Comparison of ENCODE assay signal across 20 mouse cellular contexts in the genomic region with DNA sequence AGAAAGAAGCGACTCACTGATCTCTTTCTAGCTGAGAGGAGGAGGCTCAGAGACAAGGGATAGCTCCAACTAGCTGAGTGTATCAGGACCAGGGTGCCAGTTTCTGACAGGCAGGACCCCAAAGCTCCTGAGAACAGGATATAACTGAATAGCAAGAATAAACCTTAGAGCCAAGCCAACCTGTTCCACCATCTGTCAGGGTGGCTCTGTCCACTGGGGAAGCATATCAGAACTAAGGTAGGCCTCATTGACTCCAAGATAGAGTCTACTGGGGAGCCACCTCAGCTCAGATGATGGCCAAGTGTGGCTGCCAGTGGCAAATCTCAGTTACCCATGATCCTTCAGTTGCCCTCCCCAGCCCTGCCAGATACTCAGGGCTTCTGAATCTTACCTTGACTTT. TPM values are rescaled to one million over a fixed set of nuclear protein-coding genes. Genes with fewer than 3 reads are reported as not detected.
"Had no signal": no experiment of that assay in that cellular context is flagged by ENCODE, and none has a peak within 500 bp of the region (broad histone marks: within the 10 kb centered on the region; RNA-seq: fewer than 3 reads in every experiment).

No protein-coding gene starts in this region.

- H3K4me3 ChIP-seq: limb, embryonic 12.5 days; limb, embryonic 15.5 days; midbrain, embryonic 12.5 days; midbrain, embryonic 15.5 days; myocyte; neural tube, embryonic 13.5 days; stomach, embryonic 15.5 days had no signal

- H3K27ac ChIP-seq: kidney, postnatal 0 days; limb, embryonic 12.5 days; limb, embryonic 15.5 days; liver, embryonic 14.5 days; macrophage; midbrain, embryonic 12.5 days; midbrain, embryonic 15.5 days; neural tube, embryonic 13.5 days; stomach, embryonic 15.5 days had no signal

- DNase-seq: kidney, postnatal 25 days; left cerebral cortex, postnatal 4 days; liver, postnatal 0 days; lung, embryonic 14.5 days; retina, postnatal 1 day; right cerebral cortex, postnatal 25 days; spleen, adult 18-20 months; thymus, postnatal 25 days had no signal

- H3K27me3 ChIP-seq: limb, embryonic 12.5 days; limb, embryonic 15.5 days; midbrain, embryonic 12.5 days; midbrain, embryonic 15.5 days; neural tube, embryonic 13.5 days; stomach, embryonic 15.5 days had no signal

- H3K36me3 ChIP-seq: limb, embryonic 12.5 days; limb, embryonic 15.5 days; midbrain, embryonic 12.5 days; midbrain, embryonic 15.5 days; neural tube, embryonic 13.5 days; stomach, embryonic 15.5 days had no signal

- H3K4me1 ChIP-seq: limb, embryonic 15.5 days; midbrain, embryonic 12.5 days had no signal

- H3K9ac ChIP-seq: limb, embryonic 12.5 days; limb, embryonic 15.5 days; liver, embryonic 14.5 days; liver, postnatal 0 days; lung, embryonic 14.5 days; midbrain, embryonic 12.5 days; midbrain, embryonic 15.5 days; neural tube, embryonic 13.5 days; stomach, embryonic 15.5 days had no signal

RNA-seq across cellular contexts. Expression of gene Stum, which starts 42.0 kb away (rescaled TPM):
- total RNA-seq: megakaryocyte, adult 5-6 weeks; monocyte, adult 5-6 weeks had no signal
- polyA plus RNA-seq: lung, embryonic 14.5 days had no signal
